Mouse (Mus musculus): ENCODE measurements around the gene Smarcal1. TPM values are rescaled to one million over a fixed set of nuclear protein-coding genes. Genes with fewer than 3 reads are reported as not detected.

The Smarcal1 gene
- polyA plus RNA-seq, 1 experiment from 2014 or later, result 38.9 TPM

Other genes with a start within 250 kb of the Smarcal1 start
- gene March4, start 46.3 kb upstream of the Smarcal1 start, polyA plus RNA-seq (2014; fragmentation: Nextera tagmentation; extraction: Ambion mirVana), result 0.10 TPM in 1 of 2 replicates, not detected in the other
- not detected in 2 replicates for gene Ankar, start 117.3 kb downstream of the Smarcal1 start, polyA plus RNA-seq (2014; fragmentation: Nextera tagmentation; extraction: Ambion mirVana)
- gene Rpl37a, start 128.0 kb downstream of the Smarcal1 start, polyA plus RNA-seq (2014; fragmentation: Nextera tagmentation; extraction: Ambion mirVana), result 1,634 and 1,716 TPM in 2 replicates
- 368 and 450 TPM in 2 replicates for gene Igfbp2, start 241.3 kb downstream of the Smarcal1 start, polyA plus RNA-seq (2014; fragmentation: Nextera tagmentation; extraction: Ambion mirVana)